Mouse (Mus musculus) embryo, embryonic 11.5 days (tissue): ENCODE results near the gene Casp7.

ENCODE experiments used
- DNase-seq: peaks from one replicate; pipeline ENCODE4 v3.0.0-alpha.2; 2012; ENCODE audit warnings: low read depth, low spot score

Casp7 gene

DNA sequence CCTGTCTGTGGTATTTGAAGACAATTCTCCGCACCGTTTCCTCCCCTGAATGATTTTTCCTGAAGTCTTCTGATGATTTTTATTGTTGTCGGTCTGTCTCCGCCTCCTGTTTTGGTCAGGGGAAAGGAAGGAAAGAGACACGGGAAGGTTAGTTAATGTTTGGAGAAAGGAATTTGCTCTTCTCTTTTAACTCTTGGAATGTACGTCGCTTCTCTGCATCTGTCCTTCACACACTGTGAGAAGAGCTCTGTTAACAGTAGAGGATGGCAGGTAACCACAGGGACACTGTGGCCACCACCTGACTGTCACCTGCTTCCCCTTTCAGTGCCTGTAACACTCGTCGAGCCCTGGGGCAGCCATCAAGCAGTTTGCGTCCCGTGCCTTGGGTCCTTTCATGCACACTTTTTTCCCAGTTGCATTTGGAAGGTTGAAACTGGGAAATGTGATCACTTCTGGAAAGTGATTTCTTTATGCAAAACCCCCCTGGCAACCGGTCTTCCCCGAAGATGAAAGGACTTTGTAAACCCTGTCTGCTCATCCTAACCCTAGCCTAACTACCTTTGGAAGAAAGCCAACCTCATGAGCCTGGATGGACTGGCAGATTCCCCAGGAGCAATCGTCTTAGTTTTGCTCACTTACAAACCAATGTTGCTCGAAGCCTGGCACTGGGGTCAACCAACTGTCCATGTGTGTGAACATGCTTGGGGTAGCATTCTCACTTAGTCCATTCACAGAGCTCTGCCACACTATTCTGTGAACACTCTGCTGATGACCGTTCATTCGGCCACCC lies 27.9 kb downstream of the Casp7 start:
- DNase-seq, result no peak

DNA sequence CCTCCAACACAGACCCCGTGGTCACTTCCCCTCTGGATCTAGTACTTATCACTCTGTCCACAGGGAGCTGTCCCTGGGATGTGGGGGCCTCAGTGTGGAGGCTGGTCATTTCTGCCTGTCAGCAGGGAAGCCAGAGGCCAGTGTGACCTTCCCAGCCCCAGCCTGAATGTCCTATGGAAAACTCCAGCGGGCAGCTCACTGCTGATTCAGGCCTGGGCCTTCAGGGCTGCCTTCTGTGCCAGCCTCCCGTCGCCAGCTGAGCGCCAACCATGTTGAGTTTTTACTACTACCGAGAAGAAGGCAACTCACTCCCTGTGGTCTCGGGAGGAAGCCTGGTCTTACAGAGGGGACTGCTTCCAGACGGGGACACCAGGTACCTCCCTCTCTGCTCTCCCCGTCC lies 28.6 kb downstream of the Casp7 start:
- DNase-seq, result no peak

DNA sequence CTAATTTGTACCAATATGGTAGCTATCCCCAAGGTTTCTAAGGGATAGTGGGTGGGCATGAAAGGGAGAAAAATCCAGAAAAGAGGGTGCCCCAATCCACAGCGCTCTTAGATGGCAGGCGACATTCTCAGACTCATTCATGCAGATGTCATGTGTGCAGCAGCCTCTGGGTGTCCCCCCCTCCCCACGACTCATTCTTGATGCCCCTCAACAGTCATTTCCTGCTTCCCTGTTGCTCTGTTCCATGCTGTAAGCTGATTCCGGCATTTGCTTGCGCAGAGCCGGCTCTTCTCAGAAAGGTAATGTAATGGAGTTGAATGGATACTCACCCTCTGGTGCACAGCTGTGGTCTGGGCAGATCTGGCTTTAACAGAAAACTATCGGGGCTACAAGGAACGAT lies 33.4 kb downstream of the Casp7 start:
- no peak for DNase-seq

DNA sequence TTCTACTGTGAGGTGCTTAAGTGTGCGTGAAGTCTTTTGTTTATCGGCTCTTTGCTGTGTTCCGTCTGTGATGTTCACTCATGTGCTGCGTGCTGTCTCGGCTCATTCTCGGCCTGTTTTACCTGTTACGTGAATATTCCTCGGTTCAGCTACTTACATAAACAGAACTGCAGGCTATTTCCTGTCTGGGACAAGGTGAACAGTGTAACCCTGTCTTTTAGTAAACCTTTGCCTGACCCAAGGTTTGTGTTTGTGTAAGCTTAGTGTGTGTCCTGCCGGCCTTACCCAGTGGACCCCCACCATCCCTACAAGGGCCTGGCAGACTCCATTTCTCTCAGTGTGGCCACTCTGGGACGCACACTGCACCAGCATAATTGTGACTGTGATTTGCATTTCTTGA lies 35.8 kb downstream of the Casp7 start:
- no peak for DNase-seq

DNA sequence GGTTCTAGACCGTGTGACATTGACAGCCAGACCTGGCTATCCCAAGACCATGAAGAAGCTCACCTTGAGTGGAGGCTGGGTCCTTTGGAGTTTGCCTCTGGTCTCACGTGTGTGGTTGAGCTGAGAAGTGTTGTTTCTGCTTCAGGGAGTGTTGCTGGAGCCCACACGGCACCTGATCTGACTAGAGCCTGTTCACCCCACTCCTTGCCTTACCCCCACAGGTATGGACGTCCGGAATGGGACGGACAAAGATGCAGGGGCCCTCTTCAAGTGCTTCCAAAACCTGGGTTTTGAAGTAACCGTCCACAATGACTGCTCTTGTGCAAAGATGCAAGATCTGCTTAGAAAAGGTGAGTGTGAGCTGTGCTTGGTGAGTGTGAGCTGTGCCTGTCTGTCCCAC lies 36.7 kb downstream of the Casp7 start:
- DNase-seq, result no peak

DNA sequence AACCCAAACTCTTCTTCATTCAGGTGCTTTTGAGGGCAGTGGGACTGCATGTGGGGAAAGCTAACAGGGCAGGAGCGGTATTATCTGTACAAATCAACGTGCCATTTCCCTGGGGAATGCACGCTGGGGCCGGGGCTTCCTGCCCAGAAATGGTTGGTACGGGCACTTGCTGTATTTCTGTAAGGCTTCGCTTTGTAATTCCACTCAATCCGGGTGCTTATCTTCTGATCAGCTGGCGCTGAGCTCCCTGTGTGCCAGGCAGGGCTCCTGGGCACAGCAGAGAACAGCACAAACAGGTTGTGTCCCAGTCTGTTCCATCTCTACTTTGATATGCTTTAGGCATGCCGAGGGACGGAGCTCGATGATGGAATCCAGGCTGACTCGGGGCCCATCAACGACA lies 39.5 kb downstream of the Casp7 start:
- no peak for DNase-seq

DNA sequence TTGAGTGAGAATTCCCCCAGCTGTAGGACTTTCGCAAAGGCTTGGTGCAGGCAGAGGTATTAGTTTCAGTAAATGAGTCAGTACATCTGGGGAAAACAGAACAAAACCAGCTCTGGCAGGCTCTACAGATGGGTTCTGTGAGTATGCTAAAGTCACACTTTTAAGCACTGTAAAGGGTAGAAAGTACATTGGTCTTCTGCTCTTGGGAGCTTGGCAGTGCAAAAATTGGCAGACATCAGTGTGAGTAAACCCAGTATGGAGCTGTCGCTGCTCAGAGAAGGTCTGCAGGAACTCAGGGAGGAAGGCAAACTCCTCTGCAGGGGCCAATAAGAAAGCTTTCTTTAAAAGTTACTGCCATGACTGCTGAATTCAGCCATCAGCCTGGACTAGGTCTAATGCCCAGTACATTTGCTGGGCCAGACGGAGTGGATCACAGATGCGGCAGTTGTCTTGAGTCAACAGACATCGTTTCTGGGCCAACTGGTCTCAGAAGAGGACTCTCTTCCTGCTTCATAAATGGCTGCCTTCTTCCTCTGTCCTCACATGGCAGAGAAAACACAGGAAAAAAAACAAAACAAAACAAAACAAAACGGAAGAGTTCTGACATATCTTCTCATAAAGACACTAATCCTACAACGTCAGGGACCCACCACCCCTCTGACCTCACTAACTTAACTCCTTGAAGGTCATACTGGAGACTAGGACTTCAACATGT lies 41.6 kb downstream of the Casp7 start:
- no peak for DNase-seq

DNA sequence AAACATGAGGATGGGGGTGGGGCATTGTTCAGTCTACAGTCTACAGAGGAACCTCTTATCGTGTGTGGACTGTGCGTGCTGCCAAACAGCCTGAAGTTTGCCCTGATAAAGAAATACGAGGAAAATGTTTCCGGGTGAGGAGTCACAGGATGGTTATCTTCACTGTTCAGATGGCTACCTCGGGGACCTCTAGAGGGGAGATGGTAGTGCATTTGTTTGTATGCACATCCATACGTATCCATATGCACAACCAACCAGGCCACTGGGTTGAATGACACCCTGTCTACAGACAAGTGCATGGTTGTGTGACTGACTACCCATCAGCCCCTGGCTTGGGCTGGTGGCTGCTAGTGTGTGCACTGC lies 42.1 kb downstream of the Casp7 start:
- no peak for DNase-seq

DNA sequence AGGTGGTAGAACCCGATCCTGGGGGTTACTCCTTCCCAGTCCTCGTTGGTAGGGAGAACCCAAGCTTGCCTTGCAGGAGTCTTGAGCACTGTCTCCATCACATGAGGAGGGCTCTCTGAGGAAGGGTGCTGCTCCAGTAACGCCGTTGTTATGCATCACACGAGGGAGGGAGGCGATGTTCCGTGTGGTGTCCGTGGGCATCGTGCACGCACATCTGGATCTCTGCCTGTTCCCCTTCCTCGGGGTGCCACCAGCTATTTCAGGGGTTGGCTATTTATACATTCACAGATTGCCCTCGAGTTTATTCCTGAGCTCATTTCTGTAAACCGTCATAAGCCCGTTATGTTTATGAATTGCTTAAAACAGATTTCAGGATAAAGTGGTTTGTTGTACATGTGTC lies 46.5 kb downstream of the Casp7 start:
- no peak for DNase-seq

DNA sequence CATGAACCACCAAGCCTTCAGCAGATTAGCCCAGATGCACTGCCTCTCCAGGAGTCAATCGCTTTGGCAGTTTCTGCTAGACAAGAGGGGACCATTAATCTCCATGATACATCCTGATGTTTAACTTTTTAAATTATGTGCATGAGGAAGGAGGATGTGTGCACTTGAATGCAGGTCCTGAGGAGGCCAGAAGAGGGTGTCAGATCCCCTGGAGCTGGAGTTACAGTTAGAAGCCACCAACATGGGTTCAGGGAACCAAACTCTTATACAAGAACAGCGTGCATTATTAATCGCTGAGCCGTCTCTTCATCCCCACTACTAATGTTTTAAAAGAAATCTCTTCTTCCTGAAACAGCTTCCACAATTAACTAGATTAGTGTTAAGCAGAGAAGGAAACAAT lies 51.9 kb downstream of the Casp7 start:
- DNase-seq, result no peak

DNA sequence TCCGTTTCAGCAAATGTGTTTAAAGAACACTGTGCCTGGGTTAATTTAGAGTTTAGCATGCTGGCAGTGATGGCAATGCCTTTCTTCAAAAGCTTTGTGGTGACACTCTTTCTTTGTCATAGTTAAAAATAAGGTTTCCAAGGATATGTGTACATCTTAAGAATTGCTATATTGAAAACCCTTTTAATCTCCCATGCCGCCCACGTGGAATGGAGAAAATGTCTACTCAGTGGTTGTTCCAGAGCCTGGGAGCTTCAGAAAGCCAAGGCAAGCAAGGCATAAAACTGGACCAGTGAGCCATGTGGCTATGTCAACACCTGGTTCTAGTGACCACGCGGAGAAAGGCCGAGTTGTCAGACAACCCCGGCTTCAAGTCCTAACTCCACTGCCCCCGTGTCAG lies 52.6 kb downstream of the Casp7 start:
- no peak for DNase-seq

DNA sequence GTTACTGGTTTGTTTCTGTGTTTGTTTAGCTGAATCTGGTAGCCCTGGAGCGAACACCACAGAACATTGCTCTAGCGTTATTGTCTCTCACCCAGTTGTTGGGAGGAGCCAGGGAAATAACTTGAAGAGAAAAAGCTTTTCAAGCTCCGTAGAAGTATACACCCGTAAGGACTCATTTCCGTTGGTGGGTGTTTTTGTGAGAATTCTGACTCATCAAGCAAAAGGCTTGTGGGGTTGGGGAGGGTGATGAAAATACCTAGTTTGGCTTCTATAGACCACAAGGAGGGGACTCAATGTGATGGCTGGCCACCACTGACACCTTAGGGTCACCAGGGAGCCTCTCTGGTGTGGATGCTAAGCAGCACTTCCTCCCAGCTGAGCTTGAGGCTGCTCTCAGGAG lies 54.0 kb downstream of the Casp7 start:
- no peak for DNase-seq

DNA sequence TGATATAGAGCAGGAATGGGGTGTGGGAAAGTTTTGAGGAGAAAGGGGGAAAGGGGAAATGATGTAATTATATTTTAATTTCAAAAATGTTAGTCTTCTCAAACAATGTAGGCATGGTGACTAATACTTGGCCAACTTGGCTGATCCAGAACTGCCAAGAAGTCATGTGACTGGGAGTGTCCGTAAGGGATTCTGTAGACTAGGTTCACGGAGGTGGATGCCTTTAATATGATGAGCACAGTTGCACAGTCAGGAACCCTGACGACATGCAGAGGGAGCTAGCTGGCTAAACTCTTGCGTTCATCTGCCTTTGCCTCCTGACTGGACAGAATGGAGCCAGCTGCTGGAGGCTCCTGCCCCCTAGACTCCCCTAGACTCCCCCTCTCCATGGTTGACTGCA lies 54.9 kb downstream of the Casp7 start:
- DNase-seq, result no peak

DNA sequence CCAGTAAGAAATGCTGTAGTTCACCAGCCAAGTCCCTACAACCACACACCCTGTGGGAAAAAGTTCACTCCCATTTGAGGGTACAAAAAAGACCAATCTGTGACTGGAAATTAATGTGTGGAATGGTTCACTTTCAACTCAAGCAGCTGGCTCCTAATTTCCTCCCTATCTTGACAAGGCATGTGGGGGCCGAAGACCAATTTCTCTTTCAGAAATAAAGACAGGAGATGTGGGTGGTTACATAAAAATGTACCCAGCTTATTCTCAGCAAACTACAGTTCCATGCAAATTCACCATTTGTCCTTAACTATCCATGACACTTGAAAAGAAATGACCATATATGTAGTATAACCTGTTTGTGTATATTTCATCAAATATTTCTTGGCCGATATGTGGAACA lies 55.5 kb downstream of the Casp7 start:
- no peak for DNase-seq

DNA sequence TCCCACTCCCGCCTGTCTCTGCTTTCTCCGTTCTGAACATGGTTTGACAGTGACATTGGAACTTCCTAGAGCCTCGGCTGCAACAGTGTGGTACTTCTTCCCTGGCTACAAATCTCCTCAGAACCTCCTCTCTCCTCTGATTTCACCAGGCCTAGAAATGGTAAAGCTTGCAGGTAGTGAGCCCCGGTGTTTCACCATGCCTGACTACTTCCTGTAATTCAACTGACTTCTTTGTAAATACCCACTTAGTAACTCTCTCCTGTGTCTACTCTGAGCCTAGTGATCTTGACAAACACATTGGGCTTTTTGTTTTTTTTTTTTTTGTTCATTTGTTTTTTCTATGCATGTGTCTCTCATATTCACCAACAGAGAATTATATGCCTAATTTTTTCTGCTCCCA lies 57.9 kb downstream of the Casp7 start:
- DNase-seq, result no peak

DNA sequence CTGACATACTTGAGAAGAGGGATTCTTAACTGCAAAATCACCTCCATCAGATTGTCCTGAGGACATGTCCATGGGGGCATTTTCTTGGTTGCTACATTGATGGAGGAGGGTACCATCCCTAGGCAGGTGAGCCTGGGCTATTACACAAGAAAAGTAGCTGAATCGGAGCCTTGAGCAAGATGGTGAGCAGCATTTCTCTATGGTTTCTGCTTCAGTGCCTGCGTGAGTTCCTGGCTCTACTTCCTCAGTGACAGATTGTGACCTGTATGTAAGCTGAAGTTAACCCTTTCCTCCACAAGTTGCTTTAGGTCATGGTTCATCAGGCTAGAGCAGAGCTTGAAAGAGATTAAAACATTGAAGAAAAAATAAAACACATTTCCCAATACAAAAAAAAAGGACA lies 58.4 kb downstream of the Casp7 start:
- DNase-seq, result no peak

DNA sequence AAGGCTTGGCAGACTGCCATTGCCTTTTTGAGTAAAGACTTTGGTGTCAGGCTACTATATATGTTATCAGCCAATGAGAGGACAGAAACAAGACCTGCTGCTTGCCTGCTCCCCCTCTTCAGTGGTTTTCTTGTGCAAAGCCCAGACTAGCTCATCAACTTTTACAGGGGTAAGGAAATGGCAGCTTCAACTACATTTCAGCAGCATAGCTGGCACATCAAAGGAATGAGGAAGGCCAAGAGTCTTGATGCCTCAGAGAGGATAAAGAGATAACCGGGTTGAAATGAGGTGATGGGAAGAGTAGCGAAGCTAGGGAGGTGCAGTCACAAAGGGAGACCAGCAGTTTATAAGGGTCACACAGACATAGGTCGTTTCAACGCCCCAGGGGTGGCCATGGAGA lies 60.6 kb downstream of the Casp7 start:
- DNase-seq, result no peak

DNA sequence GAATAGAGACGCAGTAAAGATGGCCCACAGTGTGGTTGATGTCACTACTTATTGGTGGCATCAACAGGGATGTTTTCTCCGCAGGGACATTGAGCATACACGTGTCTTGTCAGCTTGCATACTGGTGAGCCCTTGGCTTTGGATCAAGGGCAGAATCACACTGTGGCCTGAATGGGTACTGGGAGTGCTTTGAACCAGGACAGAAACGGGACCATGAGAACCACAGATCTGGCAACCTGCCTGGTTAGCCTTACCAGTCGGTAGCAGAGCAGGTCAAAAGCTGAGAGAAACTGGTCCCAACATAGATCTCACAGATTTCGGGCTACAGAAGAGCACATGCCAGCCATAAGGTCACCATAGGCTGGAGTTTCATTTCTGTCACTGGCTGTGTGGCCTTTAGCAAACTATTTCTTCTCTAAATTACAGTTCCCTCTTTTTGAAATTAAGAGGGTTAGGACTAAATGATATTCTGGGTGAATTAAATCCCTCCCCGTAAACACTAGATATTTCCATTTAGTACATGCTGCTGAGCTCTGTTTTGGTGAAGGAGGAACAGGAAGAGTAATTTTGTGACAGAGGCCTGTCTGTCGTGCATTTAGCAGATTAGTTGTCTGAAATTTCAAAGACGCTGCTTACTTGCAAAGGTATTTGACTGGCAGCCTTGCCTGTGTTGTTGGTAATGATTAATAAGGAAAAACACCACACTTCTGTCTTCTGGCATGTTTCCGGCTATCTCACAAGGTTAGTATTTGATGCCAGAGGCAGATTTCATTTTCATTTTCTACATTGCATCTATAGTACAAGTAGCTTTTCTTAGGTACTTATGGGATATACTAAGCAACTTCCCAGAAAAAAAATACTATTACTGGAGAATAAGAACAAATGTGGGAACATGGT lies 62.5 kb downstream of the Casp7 start:
- DNase-seq, result no peak

DNA sequence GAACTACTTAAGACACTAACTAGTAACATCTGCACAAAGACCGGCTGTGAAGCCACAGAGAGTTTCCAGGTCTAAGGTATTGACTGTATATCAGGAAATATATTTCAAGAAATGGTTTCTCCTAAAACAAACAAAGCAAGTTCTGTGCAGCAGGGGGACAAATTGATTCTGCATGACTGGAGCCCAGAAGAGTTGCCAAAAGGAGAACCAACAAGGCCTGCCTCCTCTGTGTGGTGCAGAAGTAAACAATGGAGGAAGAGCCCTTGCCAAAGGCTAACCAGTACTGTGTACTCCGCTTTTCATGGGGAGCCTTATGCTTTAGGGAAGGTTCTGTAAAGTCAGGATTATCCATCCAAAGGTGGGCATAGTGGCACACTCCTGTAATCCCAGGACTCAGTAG lies 63.3 kb downstream of the Casp7 start:
- DNase-seq, result no peak

DNA sequence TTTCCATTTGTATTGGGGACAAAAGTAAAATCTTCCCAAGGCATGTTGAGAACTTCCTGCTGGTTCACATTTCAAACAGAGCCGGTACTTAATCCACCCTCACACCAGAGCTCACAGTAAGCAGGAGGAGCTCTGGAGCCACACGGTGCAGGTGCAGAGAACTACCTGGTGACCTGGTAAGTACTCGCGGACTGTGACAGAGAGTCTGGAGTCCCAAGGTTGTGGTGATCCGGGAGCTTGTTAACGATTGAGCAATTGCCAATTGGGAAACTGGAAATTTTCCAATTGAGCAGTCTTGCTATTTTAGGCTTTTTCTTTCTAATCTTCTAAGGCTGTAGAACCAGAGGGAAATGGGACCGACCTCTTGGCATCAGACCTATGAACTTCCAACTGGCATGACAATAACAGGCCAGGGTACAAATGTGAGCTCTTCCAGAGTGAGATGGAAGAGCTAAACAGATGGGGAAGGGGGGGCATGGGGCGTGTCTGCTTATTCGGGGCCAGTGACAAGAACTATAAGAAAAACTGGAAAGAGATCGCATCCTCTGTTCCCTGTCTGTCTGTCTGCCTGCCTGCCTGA lies 64.7 kb downstream of the Casp7 start, which contains the start of gene Plekhs1:
Plekhs1 (plus strand) TSS at position 119 of the 580 bp plus-strand sequence.
- no peak for DNase-seq

DNA sequence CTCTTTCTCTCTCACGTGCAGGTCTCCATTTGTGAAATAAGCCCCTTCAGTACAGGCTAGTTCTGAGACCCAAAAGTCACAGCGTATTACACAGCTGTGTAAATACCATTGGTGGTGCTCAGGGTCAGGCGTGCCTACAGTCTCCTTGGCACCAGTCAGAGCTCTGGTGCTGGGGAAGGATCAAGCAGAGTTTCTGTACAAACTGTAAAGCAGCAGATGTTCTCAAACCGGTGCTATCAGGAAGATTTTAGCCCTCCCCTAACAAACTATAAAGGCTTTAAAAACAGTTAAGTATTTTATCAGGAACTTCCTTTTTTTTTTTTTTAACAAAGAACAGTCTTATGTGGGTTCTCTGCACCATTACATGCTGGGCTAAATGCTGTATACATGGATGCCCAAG lies 65.9 kb downstream of the Casp7 start:
- no peak for DNase-seq

DNA sequence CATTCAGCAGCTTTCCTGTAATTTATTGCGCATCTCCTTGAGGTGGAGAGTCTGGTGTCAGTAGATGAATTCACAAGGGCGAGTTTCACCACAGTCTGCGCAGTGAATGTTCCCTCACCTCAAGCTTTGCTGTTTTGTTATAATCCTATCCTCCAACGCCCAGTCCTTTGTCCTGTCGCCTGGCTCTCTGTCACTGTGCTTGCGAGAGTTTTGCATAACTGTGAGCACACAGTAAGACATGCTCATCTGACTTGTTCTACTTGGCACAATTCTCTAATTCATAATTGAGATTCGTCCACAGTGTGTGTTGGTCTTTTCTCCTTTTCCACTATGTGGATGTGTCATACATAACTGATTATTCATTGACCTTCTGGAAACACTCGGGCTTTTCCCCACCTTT lies 69.6 kb downstream of the Casp7 start:
- DNase-seq, result no peak
